In the genomic region with DNA sequence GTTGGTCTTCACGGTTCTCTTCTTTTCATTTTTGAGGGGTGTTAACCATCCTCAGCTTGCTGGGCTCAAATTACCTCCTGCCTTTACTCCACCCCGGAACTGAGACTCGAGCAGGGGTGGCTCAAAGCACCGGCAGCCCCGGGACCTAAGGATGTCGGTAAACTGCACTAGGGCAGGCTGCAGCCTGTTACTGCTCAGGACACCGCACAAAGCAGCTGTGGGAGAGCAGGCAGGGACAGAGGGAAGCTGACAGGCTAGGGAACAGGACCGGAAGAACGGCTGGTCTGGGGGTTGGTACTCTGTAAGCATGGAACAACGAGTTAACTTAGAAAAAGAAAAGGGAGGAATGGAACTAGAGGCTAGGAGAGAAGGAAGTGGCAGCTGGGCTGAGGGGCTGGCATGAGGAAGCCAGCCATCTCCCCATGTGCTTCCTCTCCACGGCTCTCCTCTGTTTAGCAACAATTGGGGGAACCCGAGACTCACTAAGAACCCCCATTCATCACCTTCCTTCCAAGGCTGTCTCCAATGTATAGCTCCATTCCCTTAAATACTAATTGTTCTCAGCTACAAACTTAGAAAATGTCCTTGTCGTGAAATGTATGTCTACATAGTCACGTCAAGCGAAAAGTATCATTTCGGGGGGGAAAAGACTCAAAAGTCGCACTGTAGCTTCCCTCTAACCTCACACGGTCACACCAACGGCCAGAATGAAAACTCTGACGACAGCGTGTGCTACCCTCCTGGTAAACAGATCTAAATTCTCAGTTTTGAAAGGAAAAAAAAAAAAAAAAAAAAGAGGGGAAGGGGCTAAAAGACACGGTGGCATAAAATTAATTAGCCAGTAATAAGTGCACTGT, we compare ENCODE assay signal across 8 mouse cellular contexts. TPM values are rescaled to one million over a fixed set of nuclear protein-coding genes. Genes with fewer than 3 reads are reported as not detected.
A peak's percentile ranks its signal among the peaks of the same experiment; 100 is the strongest.
DNase-seq lines count a peak whose midpoint lies in the region; ATAC-seq lines count a peak whose summit lies in the region.

No protein-coding gene starts in this region.

- H3K4me3 ChIP-seq in heart, embryonic 16.5 days (ENCODE audit: low read length), result peak overlapping the region; percentile 42
- H3K4me3 ChIP-seq in embryonic facial prominence, embryonic 11.5 days (ENCODE audit: low read depth, low read length), result peak overlapping the region; percentile 5; the same call in 1 of the 2 replicates
- H3K4me3 ChIP-seq in intestine, embryonic 15.5 days (replicated peaks), result peak overlapping the region; percentile 26

- no peaks in the 10 kb centered on the region for H3K9me3 ChIP-seq in heart, embryonic 16.5 days (replicated peaks; ENCODE audit: control insufficient read depth, low read length)
- H3K9me3 ChIP-seq in embryonic facial prominence, embryonic 11.5 days (replicated peaks; ENCODE audit: control insufficient read depth, low read length), result no peaks in the 10 kb centered on the region
- H3K9me3 ChIP-seq in intestine, embryonic 15.5 days, result no peaks in the 10 kb centered on the region

- peak; percentile 69; the same call in 1 of the 2 replicates for ATAC-seq in heart, embryonic 16.5 days (replicated peaks; ENCODE audit: extremely low read depth, insufficient read depth, low FRiP score)
- peak; percentile 56; the same call in 1 of the 2 replicates for ATAC-seq in embryonic facial prominence, embryonic 11.5 days (replicated peaks; ENCODE audit: insufficient number of reproducible peaks, low FRiP score, low TSS enrichment, low read depth)
- 0 out of 2 replicates have a peak, but pooled peaks have one; percentile 34 for ATAC-seq in intestine, embryonic 15.5 days
- ATAC-seq in monocyte, adult 5-6 weeks (replicated peaks; ENCODE audit: insufficient number of reproducible peaks, low FRiP score, low TSS enrichment, poor library complexity, severe bottlenecking), result peak; percentile 60

- WGBS in heart, embryonic 16.5 days, result 28% methylated on average over 22 of the region's 22 CpGs
- WGBS in embryonic facial prominence, embryonic 11.5 days, result 33% methylated on average over 22 of the region's 22 CpGs
- WGBS in intestine, embryonic 15.5 days, result 32% methylated on average over 22 of the region's 22 CpGs

- peak overlapping the region; percentile 46 for H3K9ac ChIP-seq in heart, embryonic 16.5 days (ENCODE audit: low read length)
- peak overlapping the region; percentile 42 for H3K9ac ChIP-seq in embryonic facial prominence, embryonic 11.5 days (replicated peaks; ENCODE audit: low read length)
- peak overlapping the region; percentile 13; the same call in 1 of the 2 replicates for H3K9ac ChIP-seq in intestine, embryonic 15.5 days

- no peaks in the 10 kb centered on the region for H3K27me3 ChIP-seq in heart, embryonic 16.5 days (ENCODE audit: control insufficient read depth, insufficient read depth, low read length)
- H3K27me3 ChIP-seq in embryonic facial prominence, embryonic 11.5 days (ENCODE audit: control insufficient read depth, insufficient read depth, low read length), result no peaks in the 10 kb centered on the region
- no peaks in the 10 kb centered on the region for H3K27me3 ChIP-seq in intestine, embryonic 15.5 days (replicated peaks)

- intact Hi-C loops in heart, postnatal 10 days (cut with DNase I), result no loop called here

- peak overlapping the region; percentile 27 for H3K27ac ChIP-seq in heart, embryonic 16.5 days (ENCODE audit: low read length)
- no peak overlapping the region for H3K27ac ChIP-seq in embryonic facial prominence, embryonic 11.5 days (replicated peaks; ENCODE audit: low read depth, low read length)
- peak overlapping the region; percentile 9; the same call in 1 of the 2 replicates for H3K27ac ChIP-seq in intestine, embryonic 15.5 days

- no peaks in the 10 kb centered on the region for H3K36me3 ChIP-seq in heart, embryonic 16.5 days (ENCODE audit: control insufficient read depth, insufficient read depth)
- no peaks in the 10 kb centered on the region for H3K36me3 ChIP-seq in embryonic facial prominence, embryonic 11.5 days (replicated peaks; ENCODE audit: control insufficient read depth, insufficient read depth, low read depth, low read length)
- no peaks in the 10 kb centered on the region for H3K36me3 ChIP-seq in intestine, embryonic 15.5 days

- peaks cover 9% of the 10 kb centered on the region for H3K4me1 ChIP-seq in heart, embryonic 16.5 days (ENCODE audit: control insufficient read depth, insufficient read depth, low read length)
- no peaks in the 10 kb centered on the region for H3K4me1 ChIP-seq in embryonic facial prominence, embryonic 11.5 days (ENCODE audit: control insufficient read depth, insufficient read depth, low read length)
- H3K4me1 ChIP-seq in intestine, embryonic 15.5 days (replicated peaks), result 0 out of 2 replicates have a peak, but pooled peaks cover 4% of the 10 kb centered on the region

- DNase-seq in heart, postnatal 10 days, result no peak
- DNase-seq in embryonic facial prominence, embryonic 11.5 days (ENCODE audit: low spot score), result peak; percentile 42
- DNase-seq in layer of hippocampus, postnatal 14 days (ENCODE audit: low spot score in 2 of 2), result no peak
- no peak for DNase-seq in urinary bladder, postnatal 4 days (ENCODE audit: low spot score in 2 of 2)
- no peak for DNase-seq in kidney, adult 9 months

- H3K4me2 ChIP-seq in heart, embryonic 16.5 days (ENCODE audit: low read depth, low read length), result peak overlapping the region; percentile 66
- peak overlapping the region; percentile 29 for H3K4me2 ChIP-seq in embryonic facial prominence, embryonic 11.5 days (ENCODE audit: low read depth, low read length)
- H3K4me2 ChIP-seq in intestine, embryonic 15.5 days (replicated peaks), result peak overlapping the region; percentile 64

RNA-seq across cellular contexts. Expression of gene Azi2, which starts 42.5 kb away (rescaled TPM):
- 67.9 and 71.5 TPM in 2 replicates for polyA plus RNA-seq in heart, embryonic 16.5 days (2015; fragmentation: Nextera tagmentation; extraction: Ambion mirVana)
- 10 to 100 TPM; 72.8 to 81.6 TPM for total RNA-seq in heart, postnatal 10 days (2021)
- polyA plus RNA-seq in embryonic facial prominence, embryonic 11.5 days (2014; fragmentation: Nextera tagmentation; extraction: Ambion mirVana), result 71.6 and 80.7 TPM in 2 replicates
- 80.8 and 81.3 TPM in 2 replicates for polyA plus RNA-seq in intestine, embryonic 15.5 days (2015; fragmentation: Nextera tagmentation; extraction: Ambion mirVana)
- 151 to 231 TPM (median 193 TPM) in 3 replicates for total RNA-seq in monocyte, adult 5-6 weeks (2017)
- total RNA-seq in layer of hippocampus, postnatal 14 days (2021), result 10 to 100 TPM; 68.2 to 73.1 TPM
